Mouse (Mus musculus) right cerebral cortex, postnatal 10 days (tissue): ENCODE measurements around the gene Myog.

Experiments
- DNase-seq, 2 experiments: peaks; one replicate each; pipeline ENCODE4 v3.0.0; 2021; ENCODE audit warnings: low spot score in 2 of 2

Myog gene

GRCm38 (mm10) chr1:134322591-134322990 lies 32.8 kb downstream of the Myog start:
- DNase-seq, result no peak

GRCm38 (mm10) chr1:134326841-134327346 lies 37.1 kb downstream of the Myog start:
- no peak for DNase-seq

DNA sequence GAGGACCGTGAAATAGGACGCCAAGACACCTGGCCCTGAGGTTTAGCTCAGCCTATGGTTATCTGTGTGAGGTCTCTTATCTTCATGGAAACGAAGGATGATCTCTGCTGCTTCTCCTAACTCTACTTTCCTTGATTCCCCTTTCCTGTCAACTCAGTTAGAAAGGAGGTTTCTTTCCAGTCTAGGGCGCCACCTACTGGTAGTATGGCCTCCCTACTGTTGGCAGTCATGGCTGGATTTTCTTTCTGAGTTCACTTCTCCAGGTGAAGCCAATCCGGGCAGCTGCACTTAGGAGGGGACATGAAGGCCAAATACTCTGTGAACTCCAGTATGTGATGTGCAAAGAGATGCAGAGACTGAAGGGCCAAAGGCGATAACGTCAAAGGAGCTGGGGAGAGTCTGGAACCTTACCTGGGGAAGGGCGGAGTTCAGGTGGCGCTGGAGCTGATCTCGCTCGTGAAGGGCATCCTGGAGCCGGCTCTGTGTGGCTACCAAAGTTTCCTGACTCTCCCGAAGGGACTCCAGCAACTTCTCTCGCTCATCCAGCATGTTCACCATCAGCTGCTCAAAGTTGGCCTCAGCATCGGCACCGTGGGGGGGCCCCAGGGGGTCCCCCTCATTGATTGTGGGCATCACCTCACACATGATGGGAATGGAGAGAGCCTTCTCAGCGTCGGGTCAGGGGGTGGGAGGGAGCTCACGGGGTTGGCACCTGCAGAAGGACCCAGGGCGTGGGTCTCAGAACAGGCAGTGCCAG lies 42.3 kb downstream of the Myog start:
- DNase-seq, result peak; percentile 80 to 88

DNA sequence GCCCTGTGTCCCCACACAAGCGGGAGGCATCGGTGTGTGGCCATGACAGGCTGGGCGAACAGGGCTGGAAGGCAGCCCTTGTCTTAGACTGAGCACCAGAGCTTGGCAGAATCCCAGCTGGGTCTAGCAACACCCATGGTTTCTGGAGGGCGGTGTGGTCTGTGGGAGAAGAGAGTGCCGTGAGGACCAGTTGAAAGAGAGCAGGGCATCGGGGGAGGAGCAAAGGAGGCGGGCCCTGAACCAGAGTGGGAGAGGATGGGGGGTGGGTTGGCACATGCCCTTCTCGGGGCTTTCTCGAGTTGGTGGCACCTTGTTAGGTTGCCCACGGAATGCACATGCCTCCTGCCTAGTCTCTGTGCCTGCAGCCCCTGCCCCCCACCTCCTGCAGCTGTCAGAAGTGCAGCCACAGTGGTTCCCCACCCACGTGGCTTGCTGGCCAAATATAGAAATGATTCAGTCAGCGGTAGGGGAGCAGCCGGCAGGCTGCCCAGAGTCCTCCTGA lies 43.0 kb downstream of the Myog start, which contains the start of gene Ppfia4:
Gene Ppfia4, minus strand, starts transcription at position 159 of the 502 bp plus-strand sequence.
- peak; percentile 83 to 86 for DNase-seq

- DNase-seq, result peak in 1 of 2 experiments; percentile 24
These were observed 43.8 kb downstream of the Myog start for GRCm38 (mm10) chr1:134333371-134334110.

GRCm38 (mm10) chr1:134334111-134334827 lies 44.5 kb downstream of the Myog start:
- peak in 1 of 2 experiments; percentile 20 for DNase-seq

GRCm38 (mm10) chr1:134335211-134335923 lies 45.6 kb downstream of the Myog start:
- peak; percentile 74 to 86 for DNase-seq

DNA sequence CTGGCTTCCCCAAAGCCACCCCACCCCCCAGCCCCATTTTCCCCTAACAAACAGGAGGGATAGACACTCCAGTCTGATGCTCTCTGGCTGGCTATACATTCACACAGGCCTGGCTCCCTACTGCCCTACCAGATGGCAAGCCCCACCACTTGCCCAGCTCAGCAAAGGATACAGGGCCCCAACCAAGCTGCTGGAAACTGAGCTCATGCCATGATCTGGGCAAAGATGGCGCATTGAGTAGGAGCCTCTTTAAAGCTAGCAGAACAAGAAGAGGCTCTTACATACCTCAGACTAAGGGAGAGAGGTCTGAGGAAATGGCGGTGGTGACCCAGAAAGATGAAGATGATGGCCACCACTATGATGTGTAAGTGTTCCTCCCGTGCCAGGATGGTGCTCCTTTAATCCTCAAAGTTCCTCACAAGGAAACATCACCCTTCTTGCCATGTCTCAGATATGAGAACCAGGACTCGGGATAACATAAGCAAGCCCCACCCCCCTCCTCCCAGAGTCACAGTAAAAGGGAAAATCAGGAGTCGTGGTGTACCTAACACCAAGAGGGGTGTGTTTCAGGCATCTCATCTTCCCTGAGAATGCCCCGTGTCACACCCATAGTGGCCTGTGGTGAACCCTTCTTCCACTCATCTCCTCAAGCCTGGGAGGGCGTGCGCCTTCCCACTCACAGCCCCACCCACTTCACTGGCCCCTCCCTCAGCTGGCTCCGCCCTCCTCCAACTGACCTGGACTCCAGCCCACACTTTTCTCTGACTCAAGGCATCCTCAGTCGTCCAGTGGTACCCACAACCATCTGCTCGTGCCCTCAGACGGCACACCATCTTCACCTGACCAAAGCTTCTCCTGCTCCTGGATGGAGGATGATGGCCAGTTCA lies 46.4 kb downstream of the Myog start:
- DNase-seq, result peak in 1 of 2 experiments; percentile 47

DNA sequence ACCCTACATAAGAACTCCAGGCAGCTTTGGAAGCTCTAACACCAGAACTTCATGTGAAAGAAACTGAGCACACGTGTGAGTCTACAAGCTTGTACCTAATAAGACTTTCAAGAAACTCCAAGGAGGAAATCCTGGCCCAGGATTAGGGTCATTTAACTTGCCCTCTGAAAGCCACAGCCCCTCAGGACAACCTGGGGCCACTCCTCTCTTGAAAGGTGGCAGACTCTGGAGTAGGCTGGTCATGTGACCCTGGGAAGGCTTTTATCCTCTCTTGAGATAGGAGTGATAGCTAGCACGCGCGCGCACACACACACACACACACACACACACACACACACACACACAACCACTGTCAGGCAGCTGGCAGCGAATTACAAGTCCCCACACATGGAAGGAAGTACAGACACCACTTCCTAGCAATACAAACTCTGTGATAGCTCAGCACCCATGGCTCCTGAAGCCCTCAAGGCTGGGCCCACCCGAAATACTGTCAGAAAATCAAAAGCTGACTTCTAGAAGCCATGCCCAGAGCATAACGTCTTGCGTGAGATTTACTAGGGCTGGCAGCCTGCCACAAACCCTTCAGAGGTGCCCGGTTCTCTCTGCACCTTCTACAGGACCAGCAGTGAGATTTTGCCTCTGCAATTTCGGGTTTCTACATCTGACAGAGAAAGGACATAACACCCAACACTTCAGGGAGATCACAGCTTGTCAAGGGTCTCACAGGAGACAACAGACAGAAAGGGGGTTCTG lies 47.3 kb downstream of the Myog start:
- DNase-seq, result peak in 1 of 2 experiments; percentile 34

DNA sequence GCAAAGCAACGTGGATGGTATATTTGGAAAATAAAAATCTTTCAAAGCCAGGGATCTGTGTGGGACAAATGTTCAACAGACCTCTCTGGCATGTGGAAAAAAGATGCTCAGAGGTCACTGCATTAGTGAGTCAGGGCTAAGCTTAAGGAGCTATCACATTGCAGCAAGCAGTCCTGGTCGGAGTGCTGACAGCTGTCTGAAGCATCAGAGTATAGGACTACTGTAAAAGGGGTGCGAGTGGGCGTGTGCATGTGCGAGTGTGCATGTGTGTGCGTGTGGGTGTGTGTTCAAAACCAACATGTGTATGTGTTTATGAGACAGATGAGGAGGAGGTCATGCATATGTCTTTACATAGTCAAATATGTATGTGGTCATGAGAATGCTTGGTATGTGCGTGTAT lies 49.4 kb downstream of the Myog start:
- no peak for DNase-seq

GRCm38 (mm10) chr1:134339757-134340619 lies 50.2 kb downstream of the Myog start:
- no peak for DNase-seq

DNA sequence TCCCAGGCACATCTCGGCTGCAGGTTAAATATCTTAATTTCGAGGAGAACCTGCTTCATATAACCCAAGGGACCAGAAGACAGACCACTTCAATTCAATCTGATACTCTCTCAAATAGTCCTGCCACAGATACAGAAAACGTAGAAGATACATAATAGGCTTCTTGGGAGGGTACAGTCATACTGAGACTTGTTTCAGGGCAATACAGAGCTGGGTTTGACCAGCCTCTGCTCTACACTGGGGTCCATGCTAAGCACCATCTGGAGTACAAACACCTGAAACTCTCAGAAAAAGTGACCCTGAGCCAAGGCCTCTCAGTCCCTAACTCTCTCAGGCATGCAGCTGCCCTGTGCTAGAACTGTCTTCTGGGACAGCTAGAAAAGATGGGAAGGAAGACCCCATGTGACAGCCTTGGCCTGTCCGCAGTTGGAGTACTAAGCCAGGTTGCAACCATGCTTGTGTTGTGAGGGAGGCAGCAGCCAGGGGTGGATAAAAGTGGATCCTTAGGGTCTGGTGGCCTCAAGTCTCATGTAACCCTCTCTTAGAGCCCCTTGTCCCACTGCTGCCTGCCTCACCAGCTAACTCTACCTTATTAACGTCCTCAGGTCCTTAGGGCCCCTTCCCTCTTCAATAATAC lies 52.0 kb downstream of the Myog start:
- peak in 1 of 2 experiments; percentile 28 for DNase-seq
